Mouse (Mus musculus) cortical plate, adult 2 months (tissue): Measurements from ENCODE around the gene Plekha4.

ENCODE experiments used
- CTCF ChIP-seq: fragments of 200-500 bp; IDR thresholded peaks from 2 replicates; pipeline ENCODE4 v1.5.1; 2011; ENCODE audit warnings: mild to moderate bottlenecking, control low read depth, low read length; ENCODE audit not compliant: insufficient read depth; ENCODE audit errors: extremely low read depth
- POLR2A ChIP-seq: fragments of 200-500 bp; IDR thresholded peaks from 2 replicates; pipeline ENCODE4 v1.6.1; 2011; ENCODE audit warnings: mild to moderate bottlenecking, low read length, control low read depth; ENCODE audit not compliant: insufficient read depth; ENCODE audit errors: extremely low read depth

GRCm38 (mm10) chr7:45508561-45508960 is 17.6 kb upstream of the Plekha4 start:
- TF ChIP-seq POLR2A (no peak), CTCF (no peak)
